Mouse (Mus musculus) midbrain, postnatal 0 days (tissue): ENCODE measurements around the gene Igf2r. TPM values are rescaled to one million over a fixed set of nuclear protein-coding genes. Genes with fewer than 3 reads are reported as not detected.
A peak's percentile ranks its signal among the peaks of the same experiment; 100 is the strongest.

ENCODE experiments used
- ATAC-seq: fragments of 200-750 bp; cut with Nextera tagmentation; 2 replicates; pipeline ENCODE4 v1.8.0; 2017; ENCODE audit warnings: moderate number of reproducible peaks, mild to moderate bottlenecking, moderate TSS enrichment, moderate library complexity; ENCODE audit not compliant: low FRiP score
- DNase-seq: peaks from one replicate; pipeline ENCODE4 v3.0.0-alpha.2; 2015; ENCODE audit warnings: low spot score
- H3K27ac ChIP-seq: fragments of 300-500 bp; sonication (generic); 2 replicates; pipeline ENCODE4 v1.5.1; 2014; ENCODE audit warnings: low read depth, mild to moderate bottlenecking, low read length, mixed read lengths
- H3K27me3 ChIP-seq: fragments of 300-500 bp; sonication (generic); 2 replicates; pipeline ENCODE4 v1.6.1; 2014; ENCODE audit warnings: low read length, control low read depth, mixed read lengths; ENCODE audit not compliant: insufficient read depth
- H3K36me3 ChIP-seq: fragments of 300-500 bp; sonication (generic); 2 replicates; pipeline ENCODE4 v1.6.1; 2014; ENCODE audit warnings: low read length, control low read depth, mixed read lengths; ENCODE audit not compliant: insufficient read depth
- H3K4me1 ChIP-seq: fragments of 300-500 bp; sonication (generic); 2 replicates; pipeline ENCODE4 v1.6.1; 2014; ENCODE audit warnings: mild to moderate bottlenecking, control low read depth, antibody characterized with exemption, low read length, mixed read lengths; ENCODE audit not compliant: insufficient read depth
- H3K4me2 ChIP-seq: fragments of 300-500 bp; sonication (generic); 2 replicates; pipeline ENCODE4 v1.6.1; 2014; ENCODE audit warnings: low read depth, mild to moderate bottlenecking, low read length, mixed read lengths; ENCODE audit not compliant: poor library complexity, severe bottlenecking
- H3K4me3 ChIP-seq: fragments of 300-500 bp; sonication (generic); 2 replicates; pipeline ENCODE4 v1.5.1; 2014; ENCODE audit warnings: low read depth, mild to moderate bottlenecking, low read length, moderate library complexity
- H3K9ac ChIP-seq: fragments of 300-500 bp; sonication (generic); replicated peaks from 2 replicates; pipeline ENCODE4 v1.6.1; 2014; ENCODE audit warnings: mild to moderate bottlenecking, low read length, moderate library complexity, mixed read lengths; ENCODE audit not compliant: poor library complexity, severe bottlenecking
- H3K9me3 ChIP-seq: fragments of 300-500 bp; sonication (generic); 2 replicates; pipeline ENCODE4 v1.6.1; 2016; ENCODE audit warnings: low read length, control low read depth
- CTCF ChIP-seq: IDR thresholded peaks from 2 replicates; pipeline ENCODE4 v1.5.1; 2016; ENCODE audit warnings: antibody characterized with exemption, mild to moderate bottlenecking
- WGBS: fragments of 180-500 bp; shearing (Covaris S2); extraction: QIAGEN DNeasy Blood & Tissue Kit; methylation state at CpG from one replicate; pipeline ENCODE4 v1.1.7; 2014; 5-methylcytosine and 5-hydroxymethylcytosine counted together
- polyA plus RNA-seq: library from polyadenylated mRNA; unstranded; fragments of >200 nt; fragmentation: Nextera tagmentation; extraction: Ambion mirVana; gene quantifications from 2 replicates; pipeline ENCODE4 v1.2.1, GENCODE M21; 2015
- total RNA-seq: library from RNA; depleted of rRNA; stranded (reverse); fragments of >200 nt; gene quantifications from 2 replicates; pipeline ENCODE4 v1.2.3, GENCODE M21; 2014

The Igf2r gene
- total and polyA plus RNA-seq, 2 experiments from 2014 or later: 5.4 to 31.7 TPM

GRCm38 (mm10) chr17:12740317-12740716 is 29.1 kb downstream of the Igf2r start:
- no peak overlapping the region for H3K4me2 ChIP-seq
- no peak for DNase-seq
- 67% methylated on average over 2 of the region's 2 CpGs for WGBS

GRCm38 (mm10) chr17:12739516-12739915 is 29.9 kb downstream of the Igf2r start:
- Histone ChIP-seq H3K4me3 (no peak overlapping the region), H3K9ac (no peak overlapping the region), H3K4me1 (no peaks in the 10 kb centered on the region), H3K27me3 (no peaks in the 10 kb centered on the region), H3K36me3 (peaks cover 14% of the 10 kb centered on the region; the same call in 1 of the 2 replicates), H3K27ac (no peak overlapping the region), H3K4me2 (no peak overlapping the region), H3K9me3 (0 out of 2 replicates have a peak, but pooled peaks cover 11% of the 10 kb centered on the region)
- DNase-seq: no peak
- WGBS: 84% methylated on average over 4 of the region's 4 CpGs
- TF ChIP-seq CTCF: no peak
- ATAC-seq: no peak

More at GRCm38 (mm10) chr17:12740317-12740716, 29.1 kb downstream of the Igf2r start:
- ATAC-seq: no peak
- Histone ChIP-seq H3K27me3 (no peaks in the 10 kb centered on the region), H3K9me3 (0 out of 2 replicates have a peak, but pooled peaks cover 11% of the 10 kb centered on the region), H3K9ac (no peak overlapping the region), H3K4me1 (no peaks in the 10 kb centered on the region), H3K36me3 (peaks cover 13% of the 10 kb centered on the region; the same call in 1 of the 2 replicates), H3K4me3 (no peak overlapping the region), H3K27ac (no peak overlapping the region)
- TF ChIP-seq CTCF: no peak

- peaks cover 13% of the 10 kb centered on the region; the same call in 1 of the 2 replicates for H3K36me3 ChIP-seq
- TF ChIP-seq CTCF: no peak
- no peak overlapping the region for H3K4me3 ChIP-seq
- no peak overlapping the region for H3K4me2 ChIP-seq
- 0 out of 2 replicates have a peak, but pooled peaks cover 11% of the 10 kb centered on the region for H3K9me3 ChIP-seq
- DNase-seq (no peak), ATAC-seq (no peak)
- no peaks in the 10 kb centered on the region for H3K27me3 ChIP-seq
- H3K4me1 ChIP-seq: no peaks in the 10 kb centered on the region
- WGBS: 74% methylated on average over 1 of the region's 1 CpGs
- no peak overlapping the region for H3K9ac ChIP-seq
- no peak overlapping the region for H3K27ac ChIP-seq
Observed at GRCm38 (mm10) chr17:12737934-12738333, 31.5 kb downstream of the Igf2r start.

GRCm38 (mm10) chr17:12734205-12734857 is 35.1 kb downstream of the Igf2r start:
- Histone ChIP-seq H3K36me3 (peaks cover 20% of the 10 kb centered on the region; the same call in 1 of the 2 replicates), H3K4me1 (no peaks in the 10 kb centered on the region), H3K9ac (no peak overlapping the region), H3K4me2 (no peak overlapping the region), H3K27me3 (no peaks in the 10 kb centered on the region), H3K27ac (no peak overlapping the region), H3K4me3 (no peak overlapping the region), H3K9me3 (no peaks in the 10 kb centered on the region)
- no peak for DNase-seq
- 68% methylated on average over 12 of the region's 12 CpGs for WGBS
- no peak for TF ChIP-seq CTCF
- ATAC-seq: no peak

- H3K36me3 ChIP-seq: peaks cover 18% of the 10 kb centered on the region; the same call in 1 of the 2 replicates
Observed at GRCm38 (mm10) chr17:12733128-12733527, 36.3 kb downstream of the Igf2r start.

GRCm38 (mm10) chr17:12728536-12728935 is 40.9 kb downstream of the Igf2r start:
- Histone ChIP-seq H3K4me2 (no peak overlapping the region), H3K4me3 (no peak overlapping the region), H3K36me3 (peaks cover 18% of the 10 kb centered on the region; the same call in 1 of the 2 replicates), H3K9ac (no peak overlapping the region), H3K27me3 (no peaks in the 10 kb centered on the region), H3K27ac (no peak overlapping the region), H3K4me1 (no peaks in the 10 kb centered on the region), H3K9me3 (no peaks in the 10 kb centered on the region)
- TF ChIP-seq CTCF: no peak
- ATAC-seq (no peak), DNase-seq (peak; percentile 32)
- 46% methylated on average over 1 of the region's 1 CpGs for WGBS

More at GRCm38 (mm10) chr17:12733128-12733527, 36.3 kb downstream of the Igf2r start:
- no peak for TF ChIP-seq CTCF
- Histone ChIP-seq H3K4me1 (no peaks in the 10 kb centered on the region), H3K27me3 (no peaks in the 10 kb centered on the region), H3K4me3 (no peak overlapping the region), H3K9me3 (no peaks in the 10 kb centered on the region), H3K9ac (no peak overlapping the region), H3K27ac (no peak overlapping the region), H3K4me2 (no peak overlapping the region)
- no peak for ATAC-seq
- 91% methylated on average over 6 of the region's 6 CpGs for WGBS
- no peak for DNase-seq
